Mouse (Mus musculus): Measurements from ENCODE around the gene Gata3. TPM values are rescaled to one million over a fixed set of nuclear protein-coding genes. Genes with fewer than 3 reads are reported as not detected.

Gata3 gene
- total RNA-seq, 2 experiments from 2014 or later: not detected

- no peak for DNase-seq (ENCODE audit: low spot score in 2 of 2)
- intact Hi-C loops (cut with DNase I): loop anchor here (10.0 kb wide), 2 partner anchors 1133 to 1213 kb away; no protein-coding TSS in a partner anchor
Observed at GRCm38 (mm10) chr2:9887636-9888035, 2.2 kb downstream of the Gata3 start.

GRCm38 (mm10) chr2:9886921-9887610 is 2.8 kb downstream of the Gata3 start:
- no peak for DNase-seq (ENCODE audit: low spot score in 2 of 2)
- intact Hi-C loops (cut with DNase I): loop anchor here (10.0 kb wide), 2 partner anchors 1132 to 1212 kb away; no protein-coding TSS in a partner anchor

GRCm38 (mm10) chr2:9886031-9886430 is 3.8 kb downstream of the Gata3 start:
- intact Hi-C loops (cut with DNase I): loop anchor here (10.0 kb wide), 2 partner anchors 1131 to 1211 kb away; no protein-coding TSS in a partner anchor
- no peak for DNase-seq (ENCODE audit: low spot score in 2 of 2)

GRCm38 (mm10) chr2:9885217-9885770 is 4.5 kb downstream of the Gata3 start:
- intact Hi-C loops (cut with DNase I): loop anchor here (10.0 kb wide), 2 partner anchors 1130 to 1210 kb away; no protein-coding TSS in a partner anchor
- no peak for DNase-seq (ENCODE audit: low spot score in 2 of 2)

- DNase-seq (ENCODE audit: low spot score in 2 of 2): no peak
- intact Hi-C loops (cut with DNase I): loop anchor here (10.0 kb wide), 2 partner anchors 1130 to 1210 kb away; no protein-coding TSS in a partner anchor
Observed at GRCm38 (mm10) chr2:9884533-9885216, 5.2 kb downstream of the Gata3 start.

- intact Hi-C loops (cut with DNase I): loop anchor here (10.0 kb wide), 2 partner anchors 1129 to 1209 kb away; no protein-coding TSS in a partner anchor
- no peak for DNase-seq (ENCODE audit: low spot score in 2 of 2)
Observed at GRCm38 (mm10) chr2:9883803-9884532, 5.9 kb downstream of the Gata3 start.

- intact Hi-C loops (cut with DNase I): loop anchor here (10.0 kb wide), 2 partner anchors 1128 to 1208 kb away; no protein-coding TSS in a partner anchor
- no peak for DNase-seq (ENCODE audit: low spot score in 2 of 2)
Observed at GRCm38 (mm10) chr2:9882926-9883802, 6.7 kb downstream of the Gata3 start.

GRCm38 (mm10) chr2:9882371-9882925 is 7.4 kb downstream of the Gata3 start:
- intact Hi-C loops (cut with DNase I): loop anchor here (10.0 kb wide), 2 partner anchors 1128 to 1208 kb away; no protein-coding TSS in a partner anchor
- DNase-seq (ENCODE audit: low spot score in 2 of 2): no peak

- DNase-seq (ENCODE audit: low spot score in 2 of 2): no peak
- intact Hi-C loops (cut with DNase I): loop anchor here (10.0 kb wide), 2 partner anchors 1127 to 1207 kb away; no protein-coding TSS in a partner anchor
Observed at GRCm38 (mm10) chr2:9881611-9882023, 8.2 kb downstream of the Gata3 start.

- DNase-seq (ENCODE audit: low spot score in 2 of 2): no peak
- intact Hi-C loops (cut with DNase I): loop anchor here (10.0 kb wide), 2 partner anchors 1126 to 1206 kb away; no protein-coding TSS in a partner anchor
Observed at GRCm38 (mm10) chr2:9881051-9881591, 8.7 kb downstream of the Gata3 start, which contains the start of gene 4930412O13Rik. TSS of gene 4930412O13Rik (plus strand) at chr2:9881252.

- intact Hi-C loops (cut with DNase I): loop anchor here (10.0 kb wide), 2 partner anchors 1125 to 1205 kb away; no protein-coding TSS in a partner anchor
Observed at GRCm38 (mm10) chr2:9880271-9880670, 9.6 kb downstream of the Gata3 start.

GRCm38 (mm10) chr2:9879493-9879892 is 10.3 kb downstream of the Gata3 start:
- peak; percentile 51 to 54 for DNase-seq (ENCODE audit: low spot score in 2 of 2)

More at GRCm38 (mm10) chr2:9880271-9880670, 9.6 kb downstream of the Gata3 start:
- no peak for DNase-seq (ENCODE audit: low spot score in 2 of 2)

GRCm38 (mm10) chr2:9879092-9879491 is 10.7 kb downstream of the Gata3 start:
- intact Hi-C loops (cut with DNase I): loop anchor here (5.0 kb wide), 1 partner anchor 802 kb away; no protein-coding TSS in a partner anchor
- no peak for DNase-seq (ENCODE audit: low spot score in 2 of 2)

More at GRCm38 (mm10) chr2:9879493-9879892, 10.3 kb downstream of the Gata3 start:
- intact Hi-C loops (cut with DNase I): loop anchor here (5.0 kb wide), 1 partner anchor 802 kb away; no protein-coding TSS in a partner anchor

- no peak for DNase-seq (ENCODE audit: low spot score in 2 of 2)
- intact Hi-C loops (cut with DNase I): loop anchor here (5.0 kb wide), 1 partner anchor 801 kb away; no protein-coding TSS in a partner anchor
Observed at GRCm38 (mm10) chr2:9878564-9879081, 11.2 kb downstream of the Gata3 start.

GRCm38 (mm10) chr2:9877966-9878563 is 11.8 kb downstream of the Gata3 start:
- DNase-seq (ENCODE audit: low spot score in 2 of 2): no peak
- intact Hi-C loops (cut with DNase I): loop anchor here (5.0 kb wide), 1 partner anchor 801 kb away; no protein-coding TSS in a partner anchor

GRCm38 (mm10) chr2:9877326-9877690 is 12.5 kb downstream of the Gata3 start:
- intact Hi-C loops (cut with DNase I): loop anchor here (5.0 kb wide), 1 partner anchor 800 kb away; no protein-coding TSS in a partner anchor
- no peak for DNase-seq (ENCODE audit: low spot score in 2 of 2)

Measured in left cerebral cortex, postnatal 25 days (tissue).